Mouse (Mus musculus): ENCODE data around the gene Scarb1. TPM values are rescaled to one million over a fixed set of nuclear protein-coding genes. Genes with fewer than 3 reads are reported as not detected.
A peak's percentile ranks its signal among the peaks of the same experiment; 100 is the strongest.

Scarb1 gene
- polyA plus RNA-seq, 1 experiment from 2014 or later: 30.1 TPM

DNA sequence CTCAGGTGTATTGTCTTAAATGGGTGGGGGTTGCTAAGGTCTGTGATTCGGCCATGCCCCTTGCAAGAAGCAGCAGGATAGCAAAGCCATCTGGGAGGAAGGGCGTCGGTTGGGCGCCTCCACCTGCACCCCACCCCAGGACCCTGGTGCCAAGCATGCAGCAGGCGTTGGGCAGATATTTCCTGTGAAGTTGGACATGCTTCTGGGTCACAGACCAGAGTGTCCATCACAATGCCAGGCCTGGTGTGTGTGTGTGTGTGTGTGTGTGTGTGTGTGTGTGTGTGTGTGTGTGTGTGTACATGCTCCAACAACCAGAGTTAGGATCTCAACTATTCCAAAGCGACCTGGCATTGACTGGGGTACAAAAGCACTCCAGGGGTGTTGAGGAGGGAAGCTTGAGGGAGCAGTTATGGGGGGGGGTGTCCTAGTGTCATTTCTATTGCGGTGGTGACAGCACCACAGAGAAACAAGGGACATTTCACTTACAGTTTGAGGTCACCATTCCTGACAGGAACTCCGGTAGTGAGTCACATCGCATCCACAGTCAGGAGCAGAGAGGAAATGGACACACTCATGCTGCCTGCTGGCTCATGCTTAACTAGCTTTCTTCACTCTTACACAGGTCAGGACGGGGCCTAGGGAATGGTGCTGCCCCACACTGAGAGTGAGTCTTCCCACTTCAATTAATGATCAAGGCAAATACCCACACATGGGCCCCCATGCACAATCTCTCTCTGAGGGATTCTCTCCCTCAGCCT lies 68.5 kb downstream of the Scarb1 start:
- Histone ChIP-seq H3K9me3 (ENCODE audit: control insufficient read depth, low read length) (no peaks in the 10 kb centered on the region), H3K27me3 (ENCODE audit: control insufficient read depth, insufficient read depth, low read length) (no peaks in the 10 kb centered on the region), H3K27ac (replicated peaks) (no peak overlapping the region), H3K4me2 (replicated peaks; ENCODE audit: low read depth) (no peak overlapping the region), H3K9ac (ENCODE audit: low read length) (no peak overlapping the region), H3K4me1 (replicated peaks; ENCODE audit: control insufficient read depth, insufficient read depth) (peaks cover 6% of the 10 kb centered on the region), H3K4me3 (ENCODE audit: low read depth, low read length) (no peak overlapping the region), H3K36me3 (ENCODE audit: control insufficient read depth, insufficient read depth, low read length) (0 out of 2 replicates have a peak, but pooled peaks cover 1% of the 10 kb centered on the region)
- DNase-seq (ENCODE audit: low spot score) (no peak), ATAC-seq (ENCODE audit: low FRiP score, low TSS enrichment) (no peak)
- no peak for TF ChIP-seq EP300 (optimal IDR thresholded peaks at IDR 0.05)
- no peak for TF ChIP-seq CTCF (IDR thresholded peaks at IDR 0.05; ENCODE audit: low read depth)
- 78% methylated on average over 10 of the region's 10 CpGs for WGBS

DNA sequence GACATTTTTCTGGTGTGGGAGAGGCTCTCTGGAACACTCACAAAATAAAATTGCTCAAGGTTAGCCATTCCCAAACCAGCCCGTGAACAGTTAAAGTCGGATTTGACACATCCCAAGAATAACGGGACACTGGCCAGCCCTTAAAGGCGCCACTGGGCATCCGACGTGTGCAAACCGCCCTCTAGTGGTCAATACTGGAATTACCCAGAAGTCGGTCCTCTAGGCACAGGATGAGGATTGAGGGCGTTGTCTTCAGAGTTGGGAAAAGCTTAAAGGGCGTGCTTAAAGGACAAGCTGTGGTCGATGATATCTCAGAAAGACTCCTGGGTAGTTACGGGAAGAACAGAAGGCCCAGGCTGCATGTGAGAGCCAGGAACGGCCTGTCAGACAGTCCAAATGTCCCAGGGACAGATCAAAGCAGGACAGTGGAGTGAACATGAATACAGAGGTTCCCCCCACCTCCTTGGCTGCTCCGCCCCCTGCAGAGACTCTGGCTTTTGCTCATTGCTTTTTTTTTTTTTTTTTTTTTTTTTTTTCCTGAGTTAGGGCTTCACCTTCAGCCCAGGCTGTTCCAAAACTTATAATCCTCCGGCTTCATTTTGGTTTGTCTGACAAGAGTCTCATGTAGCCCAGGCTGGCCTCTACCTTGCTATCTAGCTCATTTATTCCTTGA lies 69.2 kb downstream of the Scarb1 start:
- TF ChIP-seq EP300 (optimal IDR thresholded peaks at IDR 0.05) (no peak), CTCF (IDR thresholded peaks at IDR 0.05; ENCODE audit: low read depth) (peak; percentile 97)
- Histone ChIP-seq H3K4me2 (replicated peaks; ENCODE audit: low read depth) (no peak overlapping the region), H3K9ac (ENCODE audit: low read length) (no peak overlapping the region), H3K27me3 (ENCODE audit: control insufficient read depth, insufficient read depth, low read length) (no peaks in the 10 kb centered on the region), H3K4me3 (ENCODE audit: low read depth, low read length) (no peak overlapping the region), H3K36me3 (ENCODE audit: control insufficient read depth, insufficient read depth, low read length) (no peaks in the 10 kb centered on the region), H3K4me1 (replicated peaks; ENCODE audit: control insufficient read depth, insufficient read depth) (peaks cover 6% of the 10 kb centered on the region), H3K27ac (replicated peaks) (no peak overlapping the region), H3K9me3 (ENCODE audit: control insufficient read depth, low read length) (no peaks in the 10 kb centered on the region)
- 11% methylated on average over 15 of the region's 15 CpGs for WGBS
- peak; percentile 60 for ATAC-seq (ENCODE audit: low FRiP score, low TSS enrichment)
- peak; percentile 80 for DNase-seq (ENCODE audit: low spot score)

DNA sequence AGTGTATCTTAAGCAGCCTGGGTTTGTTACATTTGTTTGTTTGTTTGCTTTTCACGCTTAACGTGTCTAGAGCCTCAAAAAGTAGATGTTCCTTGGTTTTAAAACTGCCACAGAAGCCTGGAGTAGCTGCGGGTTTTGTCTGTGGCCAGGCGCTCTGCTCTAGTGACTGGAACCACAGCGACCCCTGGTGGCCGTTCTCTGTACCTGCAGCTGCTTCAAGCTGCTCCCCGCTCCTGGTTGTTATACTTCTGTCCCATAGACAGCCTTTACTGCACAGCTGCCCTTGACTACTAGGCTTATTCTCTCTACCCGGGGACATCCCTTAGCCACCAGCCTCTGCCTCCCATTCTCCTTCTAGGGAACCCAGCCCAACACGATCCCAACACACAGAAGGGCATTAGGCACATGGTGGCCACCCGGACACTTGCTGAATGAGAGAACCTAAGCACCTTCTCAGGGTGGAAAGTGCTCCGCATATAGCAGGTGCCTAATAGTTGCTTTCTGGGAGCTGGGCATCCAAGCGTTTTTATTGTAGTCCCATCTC lies 70.2 kb downstream of the Scarb1 start:
- H3K4me1 ChIP-seq (replicated peaks; ENCODE audit: control insufficient read depth, insufficient read depth): peaks cover 6% of the 10 kb centered on the region
- 15% methylated on average over 12 of the region's 12 CpGs for WGBS
- H3K36me3 ChIP-seq (ENCODE audit: control insufficient read depth, insufficient read depth, low read length): no peaks in the 10 kb centered on the region
- no peak overlapping the region for H3K27ac ChIP-seq (replicated peaks)
- H3K9ac ChIP-seq (ENCODE audit: low read length): no peak overlapping the region
- H3K9me3 ChIP-seq (ENCODE audit: control insufficient read depth, low read length): no peaks in the 10 kb centered on the region
- TF ChIP-seq CTCF (IDR thresholded peaks at IDR 0.05; ENCODE audit: low read depth) (peak; percentile 97), EP300 (optimal IDR thresholded peaks at IDR 0.05) (no peak)
- no peak overlapping the region for H3K4me3 ChIP-seq (ENCODE audit: low read depth, low read length)
- no peaks in the 10 kb centered on the region for H3K27me3 ChIP-seq (ENCODE audit: control insufficient read depth, insufficient read depth, low read length)
- ATAC-seq (ENCODE audit: low FRiP score, low TSS enrichment) (no peak), DNase-seq (ENCODE audit: low spot score) (peak; percentile 80)
- no peak overlapping the region for H3K4me2 ChIP-seq (replicated peaks; ENCODE audit: low read depth)

GRCm38 (mm10) chr5:125269836-125270235 lies 71.1 kb downstream of the Scarb1 start:
- WGBS: 90% methylated on average over 7 of the region's 7 CpGs
- no peaks in the 10 kb centered on the region for H3K36me3 ChIP-seq (ENCODE audit: control insufficient read depth, insufficient read depth, low read length)
- H3K4me1 ChIP-seq (replicated peaks; ENCODE audit: control insufficient read depth, insufficient read depth): peaks cover 6% of the 10 kb centered on the region
- no peak overlapping the region for H3K9ac ChIP-seq (ENCODE audit: low read length)
- DNase-seq (ENCODE audit: low spot score) (no peak), ATAC-seq (ENCODE audit: low FRiP score, low TSS enrichment) (no peak)
- H3K4me2 ChIP-seq (replicated peaks; ENCODE audit: low read depth): no peak overlapping the region
- no peaks in the 10 kb centered on the region for H3K9me3 ChIP-seq (ENCODE audit: control insufficient read depth, low read length)
- H3K27ac ChIP-seq (replicated peaks): no peak overlapping the region
- TF ChIP-seq EP300 (optimal IDR thresholded peaks at IDR 0.05): no peak
- peak; percentile 48 for TF ChIP-seq CTCF (IDR thresholded peaks at IDR 0.05; ENCODE audit: low read depth)
- no peaks in the 10 kb centered on the region for H3K27me3 ChIP-seq (ENCODE audit: control insufficient read depth, insufficient read depth, low read length)
- no peak overlapping the region for H3K4me3 ChIP-seq (ENCODE audit: low read depth, low read length)

DNA sequence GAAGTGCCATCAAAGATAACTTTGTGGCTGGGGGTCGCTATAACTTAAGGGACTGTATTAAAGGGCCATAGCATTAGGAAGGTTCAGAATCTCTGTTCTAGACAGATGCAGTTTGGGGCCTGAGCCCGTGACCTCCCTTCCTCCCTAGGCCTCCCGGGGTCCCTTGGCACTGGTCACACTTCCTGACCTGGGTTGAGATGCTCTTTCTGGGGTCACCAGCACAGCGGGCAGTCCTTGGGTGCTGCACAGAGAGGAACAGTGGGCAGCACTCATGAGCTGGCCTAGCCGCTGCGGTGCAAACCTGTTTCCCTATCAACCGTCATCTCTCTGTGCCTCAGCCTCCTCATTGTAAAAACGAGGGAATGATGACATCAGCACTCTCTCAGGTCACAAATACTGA lies 71.5 kb downstream of the Scarb1 start:
- Histone ChIP-seq H3K4me1 (replicated peaks; ENCODE audit: control insufficient read depth, insufficient read depth) (peaks cover 6% of the 10 kb centered on the region), H3K36me3 (ENCODE audit: control insufficient read depth, insufficient read depth, low read length) (no peaks in the 10 kb centered on the region), H3K9me3 (ENCODE audit: control insufficient read depth, low read length) (no peaks in the 10 kb centered on the region), H3K27ac (replicated peaks) (no peak overlapping the region), H3K9ac (ENCODE audit: low read length) (no peak overlapping the region), H3K27me3 (ENCODE audit: control insufficient read depth, insufficient read depth, low read length) (no peaks in the 10 kb centered on the region), H3K4me3 (ENCODE audit: low read depth, low read length) (no peak overlapping the region), H3K4me2 (replicated peaks; ENCODE audit: low read depth) (no peak overlapping the region)
- TF ChIP-seq EP300 (optimal IDR thresholded peaks at IDR 0.05) (no peak), CTCF (IDR thresholded peaks at IDR 0.05; ENCODE audit: low read depth) (no peak)
- WGBS: 88% methylated on average over 8 of the region's 8 CpGs
- ATAC-seq (ENCODE audit: low FRiP score, low TSS enrichment): no peak
- no peak for DNase-seq (ENCODE audit: low spot score)
